15 mouse cellular contexts compared by ENCODE assay signal in the genomic region with DNA sequence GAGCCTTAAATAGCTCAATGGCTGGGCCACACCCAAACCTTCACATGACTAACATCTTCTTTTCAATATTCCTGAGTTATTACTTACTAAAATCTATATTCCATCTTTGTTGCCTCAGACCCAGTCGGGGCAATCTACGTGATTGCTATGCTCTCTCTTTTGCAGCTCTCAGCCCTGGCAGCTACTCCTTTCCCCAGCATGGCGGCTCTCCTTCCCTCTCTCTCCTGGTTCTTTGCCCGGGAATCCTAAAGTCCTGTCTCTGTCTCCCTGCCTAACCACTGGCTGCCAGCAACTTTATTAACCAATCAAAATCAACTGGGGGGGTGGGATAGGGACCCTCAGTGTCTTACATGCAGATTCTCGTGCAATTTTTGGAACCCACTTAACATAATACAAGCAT.
"Had no signal": no experiment of that assay in that cellular context is flagged by ENCODE, and none has a peak within 500 bp of the region (broad histone marks: within the 10 kb centered on the region; RNA-seq: fewer than 3 reads in every experiment).

No protein-coding gene starts in this region.

- DNase-seq: cerebellum, adult 9-10 months; cerebellum, adult 9-11 months; cerebellum, postnatal 14 days; cerebellum, postnatal 25 days; cerebellum, postnatal 36 days; embryo, embryonic 11 days; forebrain, postnatal 0 days; gastrocnemius, adult 2 months; gastrocnemius, postnatal 10 days; gastrocnemius, postnatal 14 days; gastrocnemius, postnatal 25 days; gastrocnemius, postnatal 36 days; heart, adult 11 months; heart, adult 18-20 months; heart, adult 2 months had no signal
